In genomic region chr1:135514046-135514445, GRCm38 (mm10) we compare ENCODE assay signal across 20 mouse cellular contexts.
DNase-seq lines count a peak whose midpoint lies in the region; ATAC-seq and TF ChIP-seq lines count a peak whose summit lies in the region.
"Had no signal": no experiment of that assay in that cellular context is flagged by ENCODE, and none has a peak within 500 bp of the region (broad histone marks: within the 10 kb centered on the region; RNA-seq: fewer than 3 reads in every experiment).

No protein-coding gene starts in this region.

- peak overlapping the region; percentile 84 for H3K27ac ChIP-seq in heart, embryonic 12.5 days (ENCODE audit: poor library complexity, severe bottlenecking)
- peak overlapping the region; percentile 88 for H3K27ac ChIP-seq in heart, embryonic 16.5 days (ENCODE audit: low read length)
- H3K27ac ChIP-seq in left cerebral cortex, adult 2 months: no peak overlapping the region
- H3K27ac ChIP-seq: embryonic facial prominence, embryonic 12.5 days; hindbrain, embryonic 10.5 days; hindbrain, embryonic 14.5 days; intestine, embryonic 15.5 days had no signal

- no peak overlapping the region for H3K4me3 ChIP-seq in heart, embryonic 12.5 days
- H3K4me3 ChIP-seq in heart, embryonic 16.5 days (ENCODE audit: low read length): no peak overlapping the region
- no peak overlapping the region for H3K4me3 ChIP-seq in left cerebral cortex, adult 2 months
- H3K4me3 ChIP-seq: embryonic facial prominence, embryonic 12.5 days; forebrain, embryonic 12.5 days; hindbrain, embryonic 10.5 days; intestine, embryonic 15.5 days had no signal

- H3K9ac ChIP-seq in heart, embryonic 12.5 days: no peak overlapping the region
- H3K9ac ChIP-seq in heart, embryonic 16.5 days (ENCODE audit: low read length): no peak overlapping the region
- H3K9ac ChIP-seq: embryonic facial prominence, embryonic 12.5 days; forebrain, embryonic 12.5 days; hindbrain, embryonic 14.5 days; intestine, embryonic 15.5 days had no signal

- no peak for DNase-seq in heart, adult 8-10 months (ENCODE audit: low spot score)
- no peak for DNase-seq in heart, postnatal 10 days
- DNase-seq in testis, postnatal 10 days (ENCODE audit: low spot score): peak; percentile 33
- DNase-seq in testis, postnatal 14 days (ENCODE audit: low spot score): no peak
- DNase-seq in left cerebral cortex, adult 2 months (ENCODE audit: extremely low spot score in 1 of 2, low spot score in 2 of 2): no peak
- no peak for DNase-seq in spleen, postnatal 4 days (ENCODE audit: low spot score in 2 of 2)
- DNase-seq: adrenal gland, adult 8-10 months; cerebellum, adult 11-12 months; gastrocnemius, postnatal 10 days; kidney, adult 18-20 months had no signal

- H3K27me3 ChIP-seq in heart, embryonic 12.5 days (replicated peaks): no peaks in the 10 kb centered on the region
- no peaks in the 10 kb centered on the region for H3K27me3 ChIP-seq in heart, embryonic 16.5 days (ENCODE audit: control insufficient read depth, insufficient read depth, low read length)
- H3K27me3 ChIP-seq: intestine, embryonic 15.5 days had no signal

- no peaks in the 10 kb centered on the region for H3K9me3 ChIP-seq in heart, embryonic 12.5 days (replicated peaks)
- H3K9me3 ChIP-seq in heart, embryonic 16.5 days (replicated peaks; ENCODE audit: control insufficient read depth, low read length): no peaks in the 10 kb centered on the region
- H3K9me3 ChIP-seq: embryonic facial prominence, embryonic 12.5 days; forebrain, embryonic 12.5 days; G1E; hindbrain, embryonic 10.5 days; intestine, embryonic 15.5 days had no signal

- no peak for ATAC-seq in heart, embryonic 12.5 days (ENCODE audit: insufficient number of reproducible peaks, low FRiP score)
- no peak for ATAC-seq in heart, embryonic 16.5 days (replicated peaks; ENCODE audit: extremely low read depth, insufficient read depth, low FRiP score)
- ATAC-seq: forebrain, embryonic 16.5 days; intestine, embryonic 15.5 days had no signal

- intact Hi-C loops in heart, postnatal 10 days (cut with DNase I): no loop called here
- intact Hi-C loops in left cerebral cortex, adult 2 months (cut with DNase I): no loop called here

- H3K36me3 ChIP-seq in heart, embryonic 12.5 days: no peaks in the 10 kb centered on the region; the same call in 1 of the 2 replicates
- H3K36me3 ChIP-seq in heart, embryonic 16.5 days (ENCODE audit: control insufficient read depth, insufficient read depth): no peaks in the 10 kb centered on the region
- H3K36me3 ChIP-seq: embryonic facial prominence, embryonic 12.5 days; forebrain, embryonic 12.5 days; G1E; hindbrain, embryonic 10.5 days; intestine, embryonic 15.5 days had no signal

- WGBS in heart, embryonic 12.5 days: 57% methylated on average over 4 of the region's 4 CpGs
- 51% methylated on average over 4 of the region's 4 CpGs for WGBS in heart, embryonic 16.5 days

- H3K4me2 ChIP-seq in heart, embryonic 12.5 days: no peak overlapping the region
- no peak overlapping the region for H3K4me2 ChIP-seq in heart, embryonic 16.5 days (ENCODE audit: low read depth, low read length)
- H3K4me2 ChIP-seq: embryonic facial prominence, embryonic 12.5 days; forebrain, embryonic 12.5 days; heart, embryonic 11.5 days; hindbrain, embryonic 14.5 days; intestine, embryonic 15.5 days had no signal

- TF ChIP-seq CTCF in left cerebral cortex, adult 2 months (IDR thresholded peaks at IDR 0.05): no peak

- H3K4me1 ChIP-seq in heart, embryonic 12.5 days (replicated peaks): peaks cover 76% of the 10 kb centered on the region
- H3K4me1 ChIP-seq in heart, embryonic 16.5 days (ENCODE audit: control insufficient read depth, insufficient read depth, low read length): peaks cover 70% of the 10 kb centered on the region
